Mouse (Mus musculus): ENCODE data around the gene Ramp2. TPM values are rescaled to one million over a fixed set of nuclear protein-coding genes. Genes with fewer than 3 reads are reported as not detected.

The Ramp2 gene
- polyA plus RNA-seq, 1 experiment: 65.6 TPM

GRCm38 (mm10) chr11:101307744-101308143 lies 61.9 kb downstream of the Ramp2 start:
- no peak for DNase-seq (ENCODE audit: extremely low spot score in 1 of 2, low spot score in 1 of 2)

Other genes starting within 250 kb of the Ramp2 start
- 312 and 317 TPM in 2 replicates for gene Atp6v0a1, start 236.6 kb upstream of the Ramp2 start, polyA plus RNA-seq (2012; rRNA removed)
- gene Naglu, start 176.0 kb upstream of the Ramp2 start, polyA plus RNA-seq (2012; rRNA removed): 11.8 and 13.0 TPM in 2 replicates
- 0.46 and 0.55 TPM in 2 replicates for gene Hsd17b1, start 167.6 kb upstream of the Ramp2 start, polyA plus RNA-seq (2012; rRNA removed)
- 30.8 and 34.1 TPM in 2 replicates for gene Coasy, start 163.5 kb upstream of the Ramp2 start, polyA plus RNA-seq (2012; rRNA removed)
- gene Mlx, start 158.8 kb upstream of the Ramp2 start, polyA plus RNA-seq (2012; rRNA removed): 52.0 and 56.0 TPM in 2 replicates
- 5.6 and 7.8 TPM in 2 replicates for gene Psmc3ip, start 150.6 kb upstream of the Ramp2 start, polyA plus RNA-seq (2012; rRNA removed)
- 66.2 and 66.5 TPM in 2 replicates for gene Retreg3, start 126.1 kb upstream of the Ramp2 start, polyA plus RNA-seq (2012; rRNA removed)
- 21.5 and 24.7 TPM in 2 replicates for gene Tubg1, start 126.1 kb upstream of the Ramp2 start, polyA plus RNA-seq (2012; rRNA removed)
- gene Tubg2, start 90.1 kb upstream of the Ramp2 start, polyA plus RNA-seq (2012; rRNA removed): 56.4 and 58.0 TPM in 2 replicates
- gene Cntnap1, start 75.5 kb upstream of the Ramp2 start, polyA plus RNA-seq (2012; rRNA removed): 65.8 TPM in 2 replicates
- 15.8 and 17.9 TPM in 2 replicates for gene Plekhh3, start 74.7 kb upstream of the Ramp2 start, polyA plus RNA-seq (2012; rRNA removed)
- 0.36 and 0.42 TPM in 2 replicates for gene Ccr10, start 70.6 kb upstream of the Ramp2 start, polyA plus RNA-seq (2012; rRNA removed)
- gene Ezh1, start 19.6 kb upstream of the Ramp2 start, polyA plus RNA-seq (2012; rRNA removed): 44.8 and 50.3 TPM in 2 replicates
- gene Vps25, start 7.7 kb downstream of the Ramp2 start, polyA plus RNA-seq (2012; rRNA removed): 63.8 TPM in 2 replicates
- gene Wnk4, start 14.5 kb downstream of the Ramp2 start, polyA plus RNA-seq (2012; rRNA removed): 10.8 and 12.5 TPM in 2 replicates
- 0.71 and 0.84 TPM in 2 replicates for gene Cntd1, start 33.0 kb downstream of the Ramp2 start, polyA plus RNA-seq (2012; rRNA removed)
- gene Coa3, start 33.1 kb downstream of the Ramp2 start, polyA plus RNA-seq (2012; rRNA removed): 147 and 151 TPM in 2 replicates
- 177 and 195 TPM in 2 replicates for gene Becn1, start 56.3 kb downstream of the Ramp2 start, polyA plus RNA-seq (2012; rRNA removed)
- gene Psme3, start 70.2 kb downstream of the Ramp2 start, polyA plus RNA-seq (2012; rRNA removed): 101 and 108 TPM in 2 replicates
- 4.5 and 5.1 TPM in 2 replicates for gene Aoc2, start 79.0 kb downstream of the Ramp2 start, polyA plus RNA-seq (2012; rRNA removed)
- gene Aoc3, start 84.6 kb downstream of the Ramp2 start, polyA plus RNA-seq (2012; rRNA removed): 0.71 and 0.88 TPM in 2 replicates
- gene G6pc, start 121.5 kb downstream of the Ramp2 start, polyA plus RNA-seq (2012; rRNA removed): not detected in 2 replicates
- gene Aarsd1, start 171.6 kb downstream of the Ramp2 start, polyA plus RNA-seq (2012; rRNA removed): 49.2 and 53.5 TPM in 2 replicates
- 3.6 and 4.1 TPM in 2 replicates for gene Gm27029, start 178.8 kb downstream of the Ramp2 start, polyA plus RNA-seq (2012; rRNA removed)
- 33.4 and 33.7 TPM in 2 replicates for gene Rundc1, start 179.1 kb downstream of the Ramp2 start, polyA plus RNA-seq (2012; rRNA removed)
- gene Ptges3l, start 179.3 kb downstream of the Ramp2 start, polyA plus RNA-seq (2012; rRNA removed): 4.1 and 6.6 TPM in 2 replicates
- gene Rpl27, start 196.3 kb downstream of the Ramp2 start, polyA plus RNA-seq (2012; rRNA removed): 480 and 588 TPM in 2 replicates
- 9.0 and 9.1 TPM in 2 replicates for gene Ifi35, start 202.4 kb downstream of the Ramp2 start, polyA plus RNA-seq (2012; rRNA removed)
- 155 and 173 TPM in 2 replicates for gene Rnd2, start 219.0 kb downstream of the Ramp2 start, polyA plus RNA-seq (2012; rRNA removed)
- gene Vat1, start 220.2 kb downstream of the Ramp2 start, polyA plus RNA-seq (2012; rRNA removed): 41.3 and 41.4 TPM in 2 replicates